Mouse (Mus musculus): ENCODE measurements at regions not wholly inside any gene's neighbourhood (a gene's known extent, or its start where the extent isn't known, plus 50 kb on each side); places are given as distances from the start of the nearest gene placed in this dataset.

GRCm38 (mm10) chr3:48911758-48912157 lies 845.4 kb downstream of the Pcdh18 start:
- no peak for DNase-seq (ENCODE audit: low spot score)

- DNase-seq (ENCODE audit: low spot score), result no peak
Measured at GRCm38 (mm10) chr3:48890403-48890802, 866.7 kb downstream of the Pcdh18 start.

- DNase-seq (ENCODE audit: low spot score), result no peak
Measured at GRCm38 (mm10) chr3:48887885-48888284, 869.2 kb downstream of the Pcdh18 start.

GRCm38 (mm10) chr3:48869527-48869926 lies 887.6 kb downstream of the Pcdh18 start:
- DNase-seq (ENCODE audit: low spot score), result no peak

- DNase-seq (ENCODE audit: low spot score), result peak; percentile 67
Measured at GRCm38 (mm10) chr3:48846049-48846653, 911.0 kb downstream of the Pcdh18 start.

GRCm38 (mm10) chr3:48840692-48841091 lies 916.4 kb downstream of the Pcdh18 start:
- DNase-seq (ENCODE audit: low spot score), result no peak

- no peak for DNase-seq (ENCODE audit: low spot score)
Measured at GRCm38 (mm10) chr3:48823360-48823759, 933.8 kb downstream of the Pcdh18 start.

- no peak for DNase-seq (ENCODE audit: low spot score)
Measured at GRCm38 (mm10) chr3:48804398-48804797, 952.7 kb downstream of the Pcdh18 start.

- no peak for DNase-seq (ENCODE audit: low spot score)
Measured at GRCm38 (mm10) chr3:48771709-48772108, 985.4 kb downstream of the Pcdh18 start.
